Mouse (Mus musculus) kidney, adult 8-10 months (tissue): ENCODE results near the gene Bnipl.

ENCODE experiments used
- DNase-seq, 2 experiments: peaks; one replicate each; pipeline ENCODE4 v3.0.0; 2022

Bnipl gene

GRCm38 (mm10) chr3:95210585-95210984 is 40.4 kb downstream of the Bnipl start:
- DNase-seq, result no peak

- DNase-seq, result no peak
These were observed 42.7 kb downstream of the Bnipl start for GRCm38 (mm10) chr3:95208286-95208685.

GRCm38 (mm10) chr3:95203880-95204279 is 47.1 kb downstream of the Bnipl start:
- no peak for DNase-seq

GRCm38 (mm10) chr3:95200562-95200961 is 50.4 kb downstream of the Bnipl start:
- no peak for DNase-seq

GRCm38 (mm10) chr3:95200132-95200531 is 50.9 kb downstream of the Bnipl start:
- peak; percentile 93 to 95 for DNase-seq

GRCm38 (mm10) chr3:95199101-95199500 is 51.9 kb downstream of the Bnipl start:
- peak in 1 of 2 experiments; percentile 24 for DNase-seq

GRCm38 (mm10) chr3:95195772-95196171 is 55.2 kb downstream of the Bnipl start:
- DNase-seq, result no peak

GRCm38 (mm10) chr3:95194721-95195135 is 56.3 kb downstream of the Bnipl start:
- peak; percentile 39 to 55 for DNase-seq
